Mouse (Mus musculus): Measurements from ENCODE around the gene Ddi2. TPM values are rescaled to one million over a fixed set of nuclear protein-coding genes. Genes with fewer than 3 reads are reported as not detected.

Ddi2 gene
- total RNA-seq, 1 experiment: 48.5 TPM

- Histone ChIP-seq H3K9me3 (ENCODE audit: control insufficient read depth, insufficient read depth, low read depth, low read length) (no peaks in the 10 kb centered on the region), H3K4me1 (ENCODE audit: control insufficient read depth in 2 of 2, insufficient read depth in 2 of 2, low read length in 2 of 2, poor library complexity in 1 of 2) (peaks cover 18 to 23% of the 10 kb centered on the region in 2 experiments), H3K9ac (ENCODE audit: insufficient read depth, low read depth, low read length, poor library complexity, severe bottlenecking) (no peak within 1 kb of the TSS), H3K27ac (ENCODE audit: insufficient read depth, low read depth, low read length, poor library complexity, severe bottlenecking) (no peak within 1 kb of the TSS), H3K4me3 (ENCODE audit: insufficient read depth in 1 of 2, low read depth in 1 of 2, low read length in 2 of 2, poor library complexity in 1 of 2, severe bottlenecking in 1 of 2) (no peak within 1 kb of the TSS), H3K36me3 (ENCODE audit: control insufficient read depth, insufficient read depth, low read length, poor library complexity, severe bottlenecking) (peaks cover 44% of the 10 kb centered on the region)
- TF ChIP-seq ZNF384 (IDR thresholded peaks at IDR 0.05; ENCODE audit: low read depth, low read length) (no peak), MAFK (IDR thresholded peaks at IDR 0.05; ENCODE audit: insufficient read depth, low read depth, low read length) (no peak), HCFC1 (IDR thresholded peaks at IDR 0.05; ENCODE audit: borderline replicate concordance, insufficient read depth, low read length) (no peak), CHD2 (IDR thresholded peaks at IDR 0.05; ENCODE audit: low read depth, low read length) (no peak), ZC3H11A (IDR thresholded peaks at IDR 0.05; ENCODE audit: borderline replicate concordance, low read depth, low read length) (no peak)
- in situ Hi-C loops (cut with MboI; ENCODE audit: low sequenced_read_pairs in 2 of 2, unreplicated experiment in 2 of 2): no loop called here
- DNase-seq (ENCODE audit: low read depth, low spot score): no peak
These were observed 37.7 kb downstream of the Ddi2 start, which contains the start of gene Rsc1a1 for GRCm38 (mm10) chr4:141685499-141685898. Gene Rsc1a1 (minus strand): TSS chr4:141685599.

DNA sequence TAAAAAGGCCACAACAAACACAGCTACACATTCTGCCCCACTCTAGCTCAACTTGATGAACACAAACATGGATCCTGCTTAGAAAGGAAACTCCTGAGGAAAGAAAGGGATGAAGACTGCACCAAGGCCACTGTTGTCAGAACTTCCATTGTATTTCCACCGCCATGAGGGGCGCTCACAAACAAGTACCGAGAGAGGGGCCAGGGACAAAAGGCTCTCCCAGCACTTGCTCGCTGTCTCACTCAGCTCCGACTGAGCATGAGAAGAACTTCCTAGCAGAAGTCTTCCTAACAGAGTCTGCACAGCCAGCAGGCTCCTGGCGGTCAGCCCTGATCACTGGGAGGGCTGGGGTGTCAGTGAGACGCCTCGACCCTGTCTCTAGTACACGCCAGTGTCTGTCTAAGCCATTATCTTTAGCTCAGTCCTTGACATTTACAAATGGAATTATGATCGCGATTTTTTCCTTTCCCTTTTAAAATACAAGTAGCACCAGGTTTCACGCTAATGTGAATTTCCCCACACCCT is 40.5 kb downstream of the Ddi2 start:
- in situ Hi-C loops (cut with MboI; ENCODE audit: low sequenced_read_pairs in 2 of 2, unreplicated experiment in 2 of 2): no loop called here
- H3K4me1 ChIP-seq (ENCODE audit: control insufficient read depth in 2 of 2, insufficient read depth in 2 of 2, low read length in 2 of 2, poor library complexity in 1 of 2): peaks cover 29 to 36% of the 10 kb centered on the region in 2 experiments
- no peak overlapping the region for H3K4me3 ChIP-seq (ENCODE audit: insufficient read depth in 1 of 2, low read depth in 1 of 2, low read length in 2 of 2, poor library complexity in 1 of 2, severe bottlenecking in 1 of 2)
- no peak overlapping the region for H3K9ac ChIP-seq (ENCODE audit: insufficient read depth, low read depth, low read length, poor library complexity, severe bottlenecking)
- H3K36me3 ChIP-seq (ENCODE audit: control insufficient read depth, insufficient read depth, low read length, poor library complexity, severe bottlenecking): peaks cover 33% of the 10 kb centered on the region
- H3K27ac ChIP-seq (ENCODE audit: insufficient read depth, low read depth, low read length, poor library complexity, severe bottlenecking): peak overlapping the region; percentile 70; the same call in 1 of the 2 replicates
- TF ChIP-seq MAFK (IDR thresholded peaks at IDR 0.05; ENCODE audit: insufficient read depth, low read depth, low read length): no peak
- H3K9me3 ChIP-seq (ENCODE audit: control insufficient read depth, insufficient read depth, low read depth, low read length): no peaks in the 10 kb centered on the region
- DNase-seq (ENCODE audit: low read depth, low spot score): no peak

DNA sequence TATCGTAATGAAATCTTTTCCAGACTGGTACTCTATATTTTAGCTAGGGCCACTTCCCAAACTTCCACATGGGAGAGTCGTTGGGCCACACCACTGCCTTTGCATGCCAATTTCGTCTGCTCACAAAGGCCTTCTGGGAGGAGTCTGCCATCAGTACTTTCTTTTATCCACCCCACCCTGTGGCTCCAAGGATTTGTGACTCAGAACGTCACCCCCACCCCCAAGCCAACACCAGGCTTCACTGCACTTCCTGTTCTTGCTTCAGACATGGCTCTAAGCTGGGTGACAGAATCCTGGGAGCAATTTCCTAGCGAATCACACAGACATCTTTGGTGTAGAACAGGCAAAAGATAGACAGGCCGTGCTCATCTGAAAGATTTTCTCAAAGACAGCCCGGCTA is 41.5 kb downstream of the Ddi2 start:
- H3K36me3 ChIP-seq (ENCODE audit: control insufficient read depth, insufficient read depth, low read length, poor library complexity, severe bottlenecking): peaks cover 33% of the 10 kb centered on the region
- H3K4me3 ChIP-seq (ENCODE audit: insufficient read depth in 1 of 2, low read depth in 1 of 2, low read length in 2 of 2, poor library complexity in 1 of 2, severe bottlenecking in 1 of 2): no peak overlapping the region
- H3K9ac ChIP-seq (ENCODE audit: insufficient read depth, low read depth, low read length, poor library complexity, severe bottlenecking): peak overlapping the region; percentile 41; the same call in 1 of the 2 replicates
- in situ Hi-C loops (cut with MboI; ENCODE audit: low sequenced_read_pairs in 2 of 2, unreplicated experiment in 2 of 2): no loop called here
- H3K9me3 ChIP-seq (ENCODE audit: control insufficient read depth, insufficient read depth, low read depth, low read length): no peaks in the 10 kb centered on the region
- H3K4me1 ChIP-seq (ENCODE audit: control insufficient read depth in 2 of 2, insufficient read depth in 2 of 2, low read length in 2 of 2, poor library complexity in 1 of 2): peaks cover 32 to 39% of the 10 kb centered on the region in 2 experiments
- no peak for DNase-seq (ENCODE audit: low read depth, low spot score)
- peak overlapping the region; percentile 55; the same call in 1 of the 2 replicates for H3K27ac ChIP-seq (ENCODE audit: insufficient read depth, low read depth, low read length, poor library complexity, severe bottlenecking)
- TF ChIP-seq MAFK (IDR thresholded peaks at IDR 0.05; ENCODE audit: insufficient read depth, low read depth, low read length): no peak
- TF ChIP-seq ZNF384 (IDR thresholded peaks at IDR 0.05; ENCODE audit: low read depth, low read length): no peak
- TF ChIP-seq ZC3H11A (IDR thresholded peaks at IDR 0.05; ENCODE audit: borderline replicate concordance, low read depth, low read length): no peak
- no peak for TF ChIP-seq HCFC1 (IDR thresholded peaks at IDR 0.05; ENCODE audit: borderline replicate concordance, insufficient read depth, low read length)
- no peak for TF ChIP-seq CHD2 (IDR thresholded peaks at IDR 0.05; ENCODE audit: low read depth, low read length)

- H3K27ac ChIP-seq (ENCODE audit: insufficient read depth, low read depth, low read length, poor library complexity, severe bottlenecking): peak overlapping the region; percentile 3; the same call in 1 of the 2 replicates
These were observed 42.3 kb downstream of the Ddi2 start for GRCm38 (mm10) chr4:141680892-141681291.

More at GRCm38 (mm10) chr4:141680892-141681291, 42.3 kb downstream of the Ddi2 start:
- Histone ChIP-seq H3K9ac (ENCODE audit: insufficient read depth, low read depth, low read length, poor library complexity, severe bottlenecking) (no peak overlapping the region; the same call in 1 of the 2 replicates), H3K4me1 (ENCODE audit: control insufficient read depth in 2 of 2, insufficient read depth in 2 of 2, low read length in 2 of 2, poor library complexity in 1 of 2) (peaks cover 32 to 44% of the 10 kb centered on the region in 2 experiments), H3K4me3 (ENCODE audit: insufficient read depth in 1 of 2, low read depth in 1 of 2, low read length in 2 of 2, poor library complexity in 1 of 2, severe bottlenecking in 1 of 2) (no peak overlapping the region), H3K9me3 (ENCODE audit: control insufficient read depth, insufficient read depth, low read depth, low read length) (no peaks in the 10 kb centered on the region), H3K36me3 (ENCODE audit: control insufficient read depth, insufficient read depth, low read length, poor library complexity, severe bottlenecking) (peaks cover 27% of the 10 kb centered on the region)
- in situ Hi-C loops (cut with MboI; ENCODE audit: low sequenced_read_pairs in 2 of 2, unreplicated experiment in 2 of 2): no loop called here
- TF ChIP-seq ZC3H11A (IDR thresholded peaks at IDR 0.05; ENCODE audit: borderline replicate concordance, low read depth, low read length): no peak
- no peak for TF ChIP-seq MAFK (IDR thresholded peaks at IDR 0.05; ENCODE audit: insufficient read depth, low read depth, low read length)
- TF ChIP-seq ZNF384 (IDR thresholded peaks at IDR 0.05; ENCODE audit: low read depth, low read length): no peak
- no peak for TF ChIP-seq CHD2 (IDR thresholded peaks at IDR 0.05; ENCODE audit: low read depth, low read length)
- no peak for TF ChIP-seq HCFC1 (IDR thresholded peaks at IDR 0.05; ENCODE audit: borderline replicate concordance, insufficient read depth, low read length)
- no peak for DNase-seq (ENCODE audit: low read depth, low spot score)

Data from ES-E14 (cell line).